Mouse (Mus musculus): ENCODE results near the gene Creb3l1.

Creb3l1 gene

DNA sequence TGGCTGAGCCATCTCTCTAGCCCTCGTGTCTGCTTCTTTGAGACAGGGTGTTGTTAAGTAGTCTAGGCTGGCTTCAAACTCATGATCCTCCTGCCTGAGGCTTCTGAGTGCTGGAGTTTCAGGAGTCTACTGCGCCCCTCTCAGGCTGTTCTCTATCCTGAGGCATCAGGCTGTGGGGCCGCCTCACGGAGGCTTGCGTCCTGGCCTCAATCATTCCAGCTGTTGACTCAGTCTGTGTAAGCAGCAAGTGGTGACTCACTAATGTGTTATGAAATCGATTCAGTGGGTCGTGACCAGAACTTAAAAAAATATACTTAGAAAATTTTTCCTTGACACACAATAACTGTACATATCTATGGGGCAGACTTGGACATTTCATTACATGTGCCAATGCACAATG is 19.7 kb downstream of the Creb3l1 start:
- no peak for DNase-seq (ENCODE audit: low spot score in 2 of 2)

DNA sequence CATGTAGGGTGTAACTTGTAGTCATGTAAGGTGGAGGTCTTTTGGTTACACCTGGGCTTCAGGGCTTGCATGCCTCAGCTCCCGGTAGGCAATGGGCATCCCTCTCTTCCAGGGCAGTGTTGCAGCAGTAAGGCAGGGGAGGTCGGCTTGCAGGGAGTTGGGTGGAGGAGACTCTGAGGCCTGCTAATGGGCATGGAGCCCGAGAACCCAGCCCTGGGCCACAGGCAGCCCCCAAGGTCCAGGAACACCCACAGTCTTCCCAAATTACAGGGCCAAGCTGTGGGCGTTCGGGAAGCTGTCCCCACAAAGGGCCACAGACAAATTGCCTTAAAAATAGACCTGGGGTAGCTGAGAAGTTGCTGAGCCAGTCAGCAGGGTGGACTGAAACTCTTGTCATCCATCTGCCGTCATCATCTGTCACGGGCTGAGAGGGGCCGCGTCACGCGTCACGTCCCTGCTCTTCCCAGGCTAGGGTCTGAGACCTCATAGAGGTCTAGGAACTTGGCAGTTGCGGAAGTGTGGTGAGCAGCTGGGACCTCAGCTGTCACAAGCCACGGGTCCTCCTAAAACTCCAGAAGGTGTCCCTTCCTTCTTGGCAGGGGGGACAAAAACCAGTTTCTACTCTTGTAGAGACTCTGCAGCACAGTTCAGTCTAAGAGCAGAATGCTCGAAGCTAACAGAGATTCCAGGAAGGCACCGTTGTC is 26.2 kb downstream of the Creb3l1 start:
- no peak for DNase-seq (ENCODE audit: low spot score in 2 of 2)

DNA sequence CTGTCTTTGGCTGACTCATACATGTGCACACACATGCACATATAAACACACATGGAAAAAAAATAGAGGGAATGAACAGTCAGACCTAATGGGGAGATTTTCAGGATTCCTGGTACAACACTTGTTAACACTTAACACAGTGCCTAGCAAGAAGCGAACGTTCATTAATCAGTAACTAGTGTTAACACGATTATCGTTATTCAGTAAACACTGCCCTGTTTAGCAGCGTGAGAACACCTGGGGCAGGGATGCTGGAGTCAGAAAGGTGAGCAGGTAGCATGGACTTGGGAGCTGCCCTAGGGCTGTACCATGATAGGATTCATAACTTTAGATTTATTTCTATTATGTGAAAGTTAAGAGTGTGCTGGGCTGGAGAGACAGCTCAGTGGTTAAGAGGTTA is 28.3 kb downstream of the Creb3l1 start:
- DNase-seq (ENCODE audit: low spot score in 2 of 2), result no peak

DNA sequence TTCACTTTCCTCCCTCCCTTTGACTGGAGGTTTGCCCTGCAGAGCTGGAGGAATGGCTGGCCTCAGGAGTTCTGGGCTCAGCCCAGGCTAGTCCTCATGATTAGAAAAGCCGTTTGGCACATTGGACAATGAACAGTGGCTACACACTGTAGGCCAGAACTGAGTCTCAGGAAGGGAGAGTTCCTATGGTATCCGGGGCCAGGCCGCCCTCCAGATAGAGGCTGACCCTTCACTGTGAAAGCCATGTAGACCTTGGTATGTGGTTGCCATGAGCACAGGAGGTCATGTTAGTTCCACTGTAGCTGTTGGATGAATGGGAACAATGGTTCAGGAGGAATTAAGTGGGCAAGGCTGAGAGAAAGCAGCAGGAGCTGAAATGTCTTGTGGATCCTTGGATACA is 30.9 kb downstream of the Creb3l1 start:
- DNase-seq (ENCODE audit: low spot score in 2 of 2), result no peak

DNA sequence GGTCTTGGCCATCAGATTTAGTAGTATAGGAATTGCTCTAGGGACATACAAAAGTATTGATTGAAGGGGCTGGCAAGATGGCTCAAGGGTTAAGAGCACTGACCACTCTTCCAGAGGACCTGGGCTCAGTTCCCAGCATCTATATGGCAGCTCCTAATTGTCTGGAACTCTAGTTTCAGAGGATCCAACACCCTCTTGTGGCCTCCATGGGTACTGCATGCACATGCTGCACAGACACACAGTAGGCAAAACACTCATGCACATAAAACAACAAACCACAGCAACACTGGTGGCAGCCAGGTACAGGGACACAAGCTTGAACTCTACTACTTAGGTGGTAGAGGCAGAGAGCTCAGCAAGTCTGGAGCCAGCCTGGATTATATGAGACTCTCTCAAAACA is 34.6 kb downstream of the Creb3l1 start:
- DNase-seq (ENCODE audit: low spot score in 2 of 2), result no peak

DNA sequence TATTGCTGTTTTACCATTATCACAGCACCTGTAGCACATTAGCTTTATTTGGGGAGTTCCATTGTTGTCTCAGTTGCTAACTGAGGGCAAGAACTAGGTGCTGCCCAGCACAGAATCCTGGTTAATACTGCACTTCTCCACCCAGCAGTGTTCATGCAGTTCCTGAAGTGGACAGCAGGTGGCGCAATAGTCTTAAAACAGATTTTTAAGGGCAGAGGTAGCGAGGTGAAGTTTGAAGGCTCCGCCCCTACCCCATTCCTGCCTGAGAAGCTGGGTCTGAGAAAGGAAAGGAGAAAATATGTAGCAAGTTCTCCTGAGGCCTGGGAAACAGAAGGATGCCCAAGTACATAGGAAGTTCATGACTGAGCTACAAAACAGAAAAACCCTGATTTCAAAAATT is 36.8 kb downstream of the Creb3l1 start:
- DNase-seq (ENCODE audit: low spot score in 2 of 2), result peak; percentile 59 to 79

DNA sequence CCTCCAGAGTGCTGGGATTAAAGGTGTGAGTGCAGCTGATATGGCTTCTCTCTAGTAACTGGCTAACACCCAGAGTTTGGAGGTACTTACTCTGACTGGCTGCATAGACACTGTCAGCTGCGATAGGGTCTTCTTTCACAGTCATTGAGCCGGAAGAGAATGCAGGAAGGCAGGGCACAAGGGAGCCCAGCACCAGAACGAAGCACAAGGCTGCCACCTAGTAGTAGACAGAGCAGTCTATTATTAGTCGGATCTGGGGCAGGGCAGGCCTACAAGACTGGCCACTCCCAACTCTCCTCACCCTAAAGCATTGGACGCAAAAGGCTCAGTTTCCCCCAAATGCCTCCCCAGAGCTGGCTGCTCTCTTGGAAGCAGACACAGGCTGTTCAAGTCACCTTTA is 38.2 kb downstream of the Creb3l1 start:
- DNase-seq (ENCODE audit: low spot score in 2 of 2), result no peak

DNA sequence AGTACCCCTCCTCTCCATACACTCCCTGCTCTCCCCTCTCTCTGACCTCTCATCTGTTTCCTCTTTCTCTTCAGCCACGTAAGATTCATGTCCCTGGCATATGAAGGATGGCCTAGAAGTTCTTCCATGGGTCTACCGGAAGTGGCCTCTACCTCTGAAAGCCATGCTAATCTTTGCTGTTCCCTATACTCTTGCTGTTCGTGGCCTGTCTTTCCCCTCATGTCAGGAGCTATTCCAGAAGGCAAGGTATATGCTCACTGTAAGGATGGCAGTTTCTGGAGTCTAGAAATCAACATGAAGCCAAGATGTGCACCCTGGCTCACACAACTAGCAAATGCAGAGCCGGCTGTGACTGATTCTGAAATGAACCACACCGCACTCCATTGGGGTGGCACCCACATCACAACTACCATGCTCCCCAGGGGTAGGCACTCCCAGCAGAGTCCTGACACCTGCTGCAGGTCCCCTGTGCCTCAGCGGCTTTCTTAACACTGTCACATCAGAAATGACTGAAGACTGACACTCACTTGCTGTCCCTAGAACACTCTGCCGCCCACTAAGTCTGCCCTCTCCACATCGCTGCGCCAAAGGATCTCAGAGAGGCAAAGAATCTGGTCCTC is 39.3 kb downstream of the Creb3l1 start:
- DNase-seq (ENCODE audit: low spot score in 2 of 2), result no peak

DNA sequence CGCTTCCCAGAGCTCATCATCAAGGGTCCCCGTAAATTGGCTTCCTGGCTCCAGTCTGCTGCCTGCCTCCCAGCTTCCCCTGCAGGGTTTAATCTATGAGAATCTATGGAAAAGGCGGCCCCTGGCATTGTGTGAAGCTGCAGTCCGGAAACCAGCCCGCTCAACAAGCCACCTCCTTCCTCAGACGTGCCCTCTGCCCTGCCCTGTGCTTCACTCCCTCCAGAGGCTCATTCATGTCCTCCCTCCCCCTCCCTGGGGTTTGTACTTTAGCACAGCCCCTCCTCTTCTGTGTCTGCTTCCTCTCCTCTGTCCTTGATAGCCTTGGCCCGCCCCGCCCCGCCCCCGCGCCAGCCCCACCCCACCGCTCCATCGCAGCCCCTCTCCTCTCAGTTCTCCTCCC is 39.9 kb downstream of the Creb3l1 start:
- DNase-seq (ENCODE audit: low spot score in 2 of 2), result peak in 1 of 2 experiments; percentile 49

DNA sequence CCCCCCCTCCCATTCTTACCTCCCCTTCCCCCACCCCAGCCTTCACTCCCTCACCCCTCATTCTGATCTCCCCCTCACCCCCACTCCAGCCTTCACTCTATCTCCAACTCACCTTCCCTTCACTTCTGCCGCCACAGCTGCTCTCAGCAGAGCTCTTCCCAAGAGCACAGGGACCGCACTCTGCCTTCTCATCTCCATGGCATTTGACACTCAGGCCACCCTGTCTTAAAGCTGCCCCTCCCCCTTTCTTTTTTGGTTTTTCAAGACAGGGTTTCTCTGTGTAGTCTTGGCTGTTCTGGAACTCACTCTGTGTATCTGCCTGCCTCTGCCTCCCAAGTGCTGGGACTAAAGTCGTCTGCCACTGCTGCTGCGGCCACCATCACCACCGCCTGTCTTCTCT is 43.5 kb downstream of the Creb3l1 start:
- no peak for DNase-seq (ENCODE audit: low spot score in 2 of 2)

DNA sequence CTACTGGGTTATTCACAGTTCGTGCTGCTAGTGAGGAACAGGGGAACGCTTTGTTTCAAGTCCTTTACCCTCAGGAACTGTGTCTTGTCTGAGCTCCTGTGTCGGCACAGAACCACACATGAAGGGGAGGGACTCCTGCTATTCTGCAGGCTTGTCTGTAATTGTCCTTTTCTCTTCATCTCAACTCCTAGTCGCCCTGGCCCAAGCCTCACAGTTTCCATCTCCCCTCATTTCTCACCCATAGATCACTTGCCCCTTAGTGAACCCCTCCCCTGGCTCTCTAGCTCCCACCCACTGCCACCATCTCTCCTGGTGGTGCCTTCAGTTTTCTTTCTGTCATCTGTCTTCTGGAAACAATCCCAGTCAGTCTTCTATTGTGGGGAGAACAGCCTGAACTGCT is 44.1 kb downstream of the Creb3l1 start:
- no peak for DNase-seq (ENCODE audit: low spot score in 2 of 2)

DNA sequence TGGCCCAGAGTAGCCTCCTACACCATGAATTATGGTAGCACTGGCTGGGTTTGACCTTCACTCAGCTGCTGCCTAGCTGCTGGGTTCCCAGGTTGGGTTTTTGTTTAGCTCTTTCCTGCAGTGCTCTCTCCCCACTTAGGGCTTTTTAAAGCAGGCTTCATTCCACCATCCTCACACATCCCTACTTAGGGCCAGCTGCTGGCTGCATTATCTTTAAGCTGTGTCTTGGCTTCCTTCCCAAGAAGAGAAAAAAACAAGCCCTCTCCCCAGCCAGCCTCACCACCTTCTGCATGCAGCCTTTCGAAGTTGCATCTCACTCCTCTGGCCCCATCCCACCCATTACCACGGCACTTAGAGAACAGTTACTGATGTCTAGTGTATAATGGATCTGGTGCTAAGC is 45.8 kb downstream of the Creb3l1 start:
- DNase-seq (ENCODE audit: low spot score in 2 of 2), result no peak

DNA sequence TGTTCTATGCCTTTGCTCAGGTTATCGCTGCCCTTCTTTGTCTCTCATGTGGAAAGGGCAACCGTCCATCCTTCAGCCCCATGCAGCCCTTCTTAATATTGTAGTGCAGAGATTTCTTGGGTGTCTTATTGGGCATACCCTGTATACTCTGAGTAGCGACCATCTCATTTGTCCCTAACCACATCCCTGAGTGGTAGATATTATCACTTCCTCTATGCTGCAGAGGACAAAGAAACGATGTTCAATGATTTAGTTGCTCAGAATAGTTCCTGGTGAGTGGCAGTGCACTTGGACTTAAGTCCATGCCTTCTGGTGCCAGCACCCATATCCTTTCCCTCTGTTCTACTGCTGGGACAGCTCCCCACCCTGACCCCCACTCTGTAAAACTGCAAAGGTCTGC is 46.3 kb downstream of the Creb3l1 start:
- no peak for DNase-seq (ENCODE audit: low spot score in 2 of 2)

DNA sequence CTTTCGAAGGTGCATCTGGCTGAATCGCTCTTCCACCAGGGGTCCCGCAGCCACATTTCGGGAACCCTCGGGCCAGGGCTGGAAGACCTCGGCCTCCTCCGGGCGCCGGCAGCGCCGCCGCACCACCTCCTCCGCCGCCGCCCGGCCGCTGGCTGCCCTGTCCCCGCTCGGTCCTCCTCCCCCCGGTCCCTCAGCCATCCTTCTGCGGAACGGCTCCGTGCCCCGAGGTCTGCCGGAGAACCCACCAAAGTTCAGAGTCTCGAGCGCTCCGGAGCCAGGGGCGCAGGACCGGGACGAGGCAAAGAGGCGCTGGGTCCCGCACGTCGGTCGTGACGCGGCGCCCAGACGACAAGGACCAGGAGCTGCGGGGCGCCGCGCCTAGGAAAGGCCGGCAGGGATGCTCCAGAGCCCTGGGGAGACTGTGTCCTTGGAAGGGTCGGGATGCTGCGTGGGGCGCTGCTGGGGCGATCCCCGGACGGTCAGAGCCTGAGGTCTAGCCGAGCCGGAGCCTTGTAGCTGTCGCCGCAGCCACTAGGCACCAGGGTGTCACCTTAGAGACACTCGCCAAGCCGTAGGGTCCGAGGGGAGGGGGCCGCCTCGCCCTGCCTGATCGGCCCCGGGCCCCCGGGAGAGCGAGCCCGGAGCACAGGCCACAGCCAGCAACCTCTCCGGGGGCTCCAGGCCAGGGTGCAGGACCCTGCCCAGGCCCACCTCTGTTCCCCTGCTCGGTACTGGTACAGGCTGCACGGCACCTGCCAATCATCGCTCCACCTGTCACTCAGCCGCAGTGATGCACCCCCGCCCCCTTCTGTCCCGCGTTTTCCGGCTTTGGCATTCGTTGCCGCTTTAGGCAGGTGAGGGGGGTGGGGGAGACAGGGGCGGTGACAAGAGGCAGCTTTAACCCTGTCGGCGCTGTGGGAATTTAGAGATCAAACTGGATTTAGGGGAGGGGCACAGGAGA is 48.4 kb downstream of the Creb3l1 start, which contains the start of gene Dgkz:
Gene Dgkz (minus strand): TSS at position 284 of the 961 bp plus-strand sequence.
- DNase-seq (ENCODE audit: low spot score in 2 of 2), result no peak

DNA sequence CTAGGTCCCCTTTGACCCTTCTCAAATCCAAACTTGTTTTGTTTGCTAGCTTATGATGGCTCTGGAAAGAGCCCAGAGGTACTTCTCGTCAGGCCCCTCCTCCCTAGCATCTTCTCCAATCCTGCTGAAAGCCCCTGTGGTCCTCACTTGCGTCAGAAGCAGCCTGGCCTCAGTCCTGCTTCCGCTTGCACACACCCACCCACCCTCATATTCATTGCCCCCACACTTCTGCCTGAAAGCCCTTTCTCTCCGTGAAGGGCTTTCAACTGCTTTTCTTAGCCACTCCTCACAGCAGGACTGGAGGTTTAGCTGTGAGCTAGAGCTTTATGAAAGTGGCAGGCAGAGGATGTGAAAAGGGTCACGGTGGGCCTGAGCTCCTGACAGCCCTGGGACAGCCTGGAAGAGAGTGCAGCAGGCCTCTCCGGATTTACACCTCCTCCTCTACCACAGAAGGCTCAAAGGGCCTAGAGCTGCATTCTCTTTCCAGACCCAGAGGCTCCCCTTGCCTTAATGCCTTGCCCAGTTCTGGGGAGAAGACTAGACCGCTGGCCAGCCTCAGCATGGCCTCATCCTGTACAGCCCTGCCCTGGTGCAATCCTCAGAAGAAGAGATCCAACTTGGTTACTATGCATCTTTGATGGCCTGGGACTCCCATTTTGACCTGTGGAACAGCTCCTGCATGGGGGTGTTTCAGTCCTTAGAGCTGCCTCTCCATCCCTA is 50.7 kb downstream of the Creb3l1 start:
- no peak for DNase-seq (ENCODE audit: low spot score in 2 of 2)

DNA sequence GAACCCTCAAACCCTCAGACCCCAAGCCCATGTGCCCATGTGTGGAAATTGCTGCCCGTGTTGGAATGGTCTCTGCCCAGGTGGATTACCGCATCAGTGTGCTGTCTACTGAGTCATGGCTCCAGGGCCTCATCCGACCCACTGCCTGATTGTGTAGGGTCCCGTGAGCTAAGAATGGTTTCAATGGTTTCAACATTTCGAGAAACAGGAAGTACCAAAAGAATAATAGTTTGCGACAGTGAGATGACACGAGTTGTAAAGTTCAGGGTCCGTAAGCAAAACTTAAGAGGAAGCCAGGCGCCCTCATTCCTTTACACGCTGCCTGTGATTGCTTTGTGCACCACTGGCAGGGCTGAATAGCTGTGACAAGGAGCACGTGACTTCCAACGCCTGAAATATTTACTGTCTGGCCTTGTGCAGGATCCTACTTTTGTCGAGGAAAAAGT is 52.2 kb downstream of the Creb3l1 start:
- DNase-seq (ENCODE audit: low spot score in 2 of 2), result no peak

DNA sequence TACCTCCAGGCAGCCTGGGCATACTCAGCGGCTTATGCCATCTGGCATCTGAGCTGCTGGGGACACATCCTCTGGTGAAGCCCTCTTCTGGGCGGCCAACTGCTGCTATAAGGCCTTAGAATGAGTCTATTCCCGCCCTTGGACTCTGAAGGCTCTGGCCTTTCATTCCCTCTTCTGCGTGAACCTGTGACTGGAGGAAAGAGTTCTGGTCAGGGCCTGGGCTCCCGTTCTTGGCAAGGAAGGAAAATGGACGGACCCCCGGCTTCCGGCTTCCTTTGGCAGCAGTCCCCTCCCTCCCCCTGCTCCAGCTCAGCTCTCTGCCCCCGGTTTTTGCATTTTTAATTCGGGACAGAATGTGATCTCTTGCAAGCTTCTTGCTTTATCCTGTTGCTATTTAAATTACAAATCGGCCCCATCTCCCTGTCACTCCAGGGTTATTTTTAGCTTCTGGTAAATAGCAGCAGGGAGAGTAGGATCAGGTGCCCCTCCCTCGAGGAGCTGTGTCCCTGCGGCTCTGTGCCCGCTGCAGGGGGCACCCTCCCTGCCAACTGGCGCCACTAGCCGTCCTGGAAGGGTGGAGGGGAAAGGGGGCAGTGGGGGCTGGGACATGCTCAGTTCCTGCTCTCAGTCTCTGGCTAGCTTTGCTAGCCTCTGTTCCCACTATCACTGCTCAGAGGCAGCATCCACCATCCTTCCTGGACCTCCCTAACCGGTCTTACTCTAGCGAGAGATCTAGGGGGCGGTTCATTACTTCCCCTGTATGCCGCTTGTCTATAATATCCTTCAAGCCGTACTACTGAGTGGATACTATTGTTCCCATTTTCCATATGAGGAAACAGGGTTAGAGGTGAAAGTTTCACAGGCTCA is 52.8 kb downstream of the Creb3l1 start:
- DNase-seq (ENCODE audit: low spot score in 2 of 2), result no peak

DNA sequence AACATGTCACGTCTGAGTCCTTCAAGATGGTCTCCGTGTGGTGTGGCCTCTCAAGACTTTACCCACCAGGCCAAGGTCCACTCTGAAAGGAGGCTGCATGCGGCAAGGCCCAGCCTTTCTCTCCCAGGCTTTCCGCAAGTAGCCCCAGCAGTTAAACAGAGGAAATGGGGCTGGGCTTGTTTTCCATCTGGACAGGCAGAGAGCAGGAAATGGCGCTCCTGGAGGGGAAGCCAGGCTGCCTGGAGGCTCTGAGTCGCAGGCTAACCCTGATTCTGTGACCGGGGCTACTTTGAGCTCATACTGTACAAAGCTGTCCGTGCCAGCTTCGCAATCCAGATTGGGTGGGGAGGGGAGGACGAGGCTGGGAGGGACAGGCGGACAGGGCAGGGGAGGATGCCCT is 56.3 kb downstream of the Creb3l1 start:
- no peak for DNase-seq (ENCODE audit: low spot score in 2 of 2)

DNA sequence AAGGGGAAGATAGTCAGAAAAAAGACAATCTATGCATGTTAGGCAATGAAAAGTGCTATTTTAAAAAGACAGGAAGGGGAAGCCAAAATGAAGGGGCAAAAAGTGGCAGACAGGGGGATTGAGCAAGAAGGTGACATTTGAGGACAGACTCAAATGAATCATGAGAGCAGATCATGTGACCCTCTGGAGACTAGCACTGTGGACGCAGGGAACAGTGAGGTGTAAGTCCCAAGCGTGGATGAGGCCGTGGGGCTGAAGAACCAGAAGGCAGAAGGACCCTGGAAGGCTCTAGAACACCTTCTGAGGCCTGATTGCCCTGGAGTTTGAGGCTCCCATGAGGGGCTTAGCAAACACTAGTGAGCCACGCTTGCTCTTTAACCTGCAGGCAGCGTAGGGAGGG is 57.9 kb downstream of the Creb3l1 start:
- DNase-seq (ENCODE audit: low spot score in 2 of 2), result no peak

DNA sequence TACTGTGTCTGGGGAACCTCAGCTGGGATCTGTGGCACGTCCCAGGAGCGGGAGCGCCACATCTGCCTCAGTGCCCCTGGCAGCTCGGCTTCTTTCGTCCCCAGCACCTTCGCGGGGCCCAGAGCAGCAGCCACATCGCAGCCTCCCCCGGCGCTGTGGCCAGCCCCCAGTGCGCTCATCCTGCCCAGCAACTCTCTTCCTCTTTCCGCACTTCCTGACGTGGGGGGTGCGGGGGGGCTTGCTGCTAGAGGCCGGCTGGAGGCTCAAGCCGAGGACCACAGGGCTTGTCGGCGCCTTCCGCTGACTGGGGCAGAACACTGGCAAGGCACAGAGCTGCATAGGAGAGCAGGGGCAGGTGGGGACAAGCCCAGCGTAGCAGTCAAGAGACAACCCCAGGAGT is 58.9 kb downstream of the Creb3l1 start:
- peak; percentile 54 to 61 for DNase-seq (ENCODE audit: low spot score in 2 of 2)

Measured in spleen, postnatal 14 days (tissue).